16 mouse cellular contexts compared by ENCODE assay signal in genomic region chr10:117436308-117436874, GRCm38 (mm10). TPM values are rescaled to one million over a fixed set of nuclear protein-coding genes. Genes with fewer than 3 reads are reported as not detected.
DNase-seq lines count a peak whose midpoint lies in the region; ATAC-seq and TF ChIP-seq lines count a peak whose summit lies in the region.
"Had no signal": no experiment of that assay in that cellular context is flagged by ENCODE, and none has a peak within 500 bp of the region (broad histone marks: within the 10 kb centered on the region; RNA-seq: fewer than 3 reads in every experiment).

No protein-coding gene starts in this region.

- H3K27ac ChIP-seq in embryonic facial prominence, embryonic 12.5 days, result no peak overlapping the region
- no peak overlapping the region for H3K27ac ChIP-seq in embryonic facial prominence, embryonic 10.5 days (replicated peaks)
- no peak overlapping the region for H3K27ac ChIP-seq in kidney, postnatal 0 days
- H3K27ac ChIP-seq in limb, embryonic 12.5 days, result peak overlapping the region; percentile 57; the same call in 1 of the 2 replicates
- H3K27ac ChIP-seq: embryonic facial prominence, embryonic 15.5 days; hindbrain, embryonic 13.5 days; liver, embryonic 13.5 days; macrophage had no signal

- H3K9ac ChIP-seq in embryonic facial prominence, embryonic 12.5 days, result no peak overlapping the region
- H3K9ac ChIP-seq in kidney, postnatal 0 days (ENCODE audit: low read depth, low read length), result no peak overlapping the region
- no peak overlapping the region for H3K9ac ChIP-seq in limb, embryonic 12.5 days (replicated peaks)
- H3K9ac ChIP-seq: embryonic facial prominence, embryonic 15.5 days; heart, embryonic 12.5 days; liver, embryonic 13.5 days had no signal

- H3K4me3 ChIP-seq in embryonic facial prominence, embryonic 12.5 days, result no peak overlapping the region
- no peak overlapping the region for H3K4me3 ChIP-seq in embryonic facial prominence, embryonic 10.5 days
- H3K4me3 ChIP-seq in kidney, postnatal 0 days (replicated peaks; ENCODE audit: low read depth, low read length), result no peak overlapping the region
- no peak overlapping the region for H3K4me3 ChIP-seq in limb, embryonic 12.5 days (replicated peaks)
- H3K4me3 ChIP-seq: heart, embryonic 12.5 days; liver, embryonic 13.5 days had no signal

- H3K9me3 ChIP-seq in embryonic facial prominence, embryonic 12.5 days, result peaks cover 5% of the 10 kb centered on the region; the same call in 1 of the 2 replicates
- peaks cover 4% of the 10 kb centered on the region for H3K9me3 ChIP-seq in embryonic facial prominence, embryonic 10.5 days
- H3K9me3 ChIP-seq in kidney, postnatal 0 days (replicated peaks; ENCODE audit: low read length), result no peaks in the 10 kb centered on the region
- peaks cover 9% of the 10 kb centered on the region; the same call in 1 of the 2 replicates for H3K9me3 ChIP-seq in limb, embryonic 12.5 days
- H3K9me3 ChIP-seq: embryonic facial prominence, embryonic 15.5 days; heart, embryonic 12.5 days; hindbrain, embryonic 13.5 days; liver, embryonic 13.5 days had no signal

- H3K27me3 ChIP-seq in embryonic facial prominence, embryonic 12.5 days, result no peaks in the 10 kb centered on the region
- H3K27me3 ChIP-seq in embryonic facial prominence, embryonic 10.5 days (replicated peaks; ENCODE audit: low read depth, poor library complexity, severe bottlenecking), result peaks cover 32% of the 10 kb centered on the region
- no peaks in the 10 kb centered on the region for H3K27me3 ChIP-seq in kidney, postnatal 0 days (ENCODE audit: insufficient read depth, low read length)
- peaks cover 20% of the 10 kb centered on the region for H3K27me3 ChIP-seq in limb, embryonic 12.5 days
- H3K27me3 ChIP-seq: liver, embryonic 13.5 days had no signal

- no peak for ATAC-seq in embryonic facial prominence, embryonic 12.5 days (ENCODE audit: insufficient number of reproducible peaks, insufficient read depth, low FRiP score, low TSS enrichment)
- ATAC-seq in kidney, postnatal 0 days (replicated peaks; ENCODE audit: low FRiP score, low read depth), result no peak
- no peak for ATAC-seq in limb, embryonic 12.5 days (ENCODE audit: insufficient number of reproducible peaks, insufficient read depth, low FRiP score, low TSS enrichment, low read depth)
- ATAC-seq: inflammation-experienced regulatory T-cells, adult 6 months had no signal

- H3K4me1 ChIP-seq in embryonic facial prominence, embryonic 12.5 days, result 0 out of 2 replicates have a peak, but pooled peaks cover 12% of the 10 kb centered on the region
- H3K4me1 ChIP-seq in embryonic facial prominence, embryonic 10.5 days, result peaks cover 34% of the 10 kb centered on the region
- peaks cover 8% of the 10 kb centered on the region; the same call in 1 of the 2 replicates for H3K4me1 ChIP-seq in kidney, postnatal 0 days (replicated peaks; ENCODE audit: insufficient read depth, low read length)
- peaks cover 31% of the 10 kb centered on the region for H3K4me1 ChIP-seq in limb, embryonic 12.5 days (replicated peaks)

- no peak for TF ChIP-seq CTCF in kidney, postnatal 0 days (IDR thresholded peaks at IDR 0.05; ENCODE audit: low read depth)

- H3K36me3 ChIP-seq in embryonic facial prominence, embryonic 12.5 days, result no peaks in the 10 kb centered on the region
- no peaks in the 10 kb centered on the region for H3K36me3 ChIP-seq in embryonic facial prominence, embryonic 10.5 days (replicated peaks)
- no peaks in the 10 kb centered on the region for H3K36me3 ChIP-seq in kidney, postnatal 0 days (ENCODE audit: insufficient read depth, low read length)
- H3K36me3 ChIP-seq in limb, embryonic 12.5 days, result no peaks in the 10 kb centered on the region
- H3K36me3 ChIP-seq: embryonic facial prominence, embryonic 15.5 days; heart, embryonic 12.5 days; hindbrain, embryonic 13.5 days; liver, embryonic 13.5 days had no signal

- 61% methylated on average over 8 of the region's 8 CpGs for WGBS in embryonic facial prominence, embryonic 12.5 days
- 58% methylated on average over 8 of the region's 8 CpGs for WGBS in embryonic facial prominence, embryonic 10.5 days
- WGBS in kidney, postnatal 0 days, result 59% methylated on average over 8 of the region's 8 CpGs
- 60% methylated on average over 7 of the region's 8 CpGs for WGBS in limb, embryonic 12.5 days

- H3K4me2 ChIP-seq in embryonic facial prominence, embryonic 12.5 days (replicated peaks), result peak overlapping the region; percentile 19
- peak overlapping the region; percentile 45; the same call in 1 of the 2 replicates for H3K4me2 ChIP-seq in kidney, postnatal 0 days (ENCODE audit: low read length)
- H3K4me2 ChIP-seq in limb, embryonic 12.5 days, result peak overlapping the region; percentile 43
- H3K4me2 ChIP-seq: midbrain, embryonic 11.5 days had no signal

- no peak for DNase-seq in embryonic facial prominence, embryonic 10.5 days (ENCODE audit: low spot score)
- no peak for DNase-seq in kidney, postnatal 0 days (ENCODE audit: low spot score)
- no peak for DNase-seq in kidney, postnatal 10 days
- peak; percentile 25 for DNase-seq in A20 (ENCODE audit: low read depth, low spot score)
- DNase-seq in spleen, postnatal 10 days (ENCODE audit: low spot score in 2 of 2), result no peak
- no peak for DNase-seq in cerebellum, postnatal 14 days
- DNase-seq: adrenal gland, adult 8-10 months; liver, embryonic 13.5 days had no signal

RNA-seq across cellular contexts. Expression of gene Cpsf6, which starts 56.6 kb away (rescaled TPM):
- 210 and 213 TPM in 2 replicates for polyA plus RNA-seq in embryonic facial prominence, embryonic 12.5 days (2016; fragmentation: Nextera tagmentation; extraction: Ambion mirVana)
- polyA plus RNA-seq in embryonic facial prominence, embryonic 10.5 days (2016; fragmentation: Nextera tagmentation; extraction: Ambion mirVana), result 223 and 230 TPM in 2 replicates
- polyA plus RNA-seq in kidney, postnatal 0 days (2015; fragmentation: Nextera tagmentation; extraction: Ambion mirVana), result 111 and 120 TPM in 2 replicates
- 231 and 234 TPM in 2 replicates for polyA plus RNA-seq in limb, embryonic 12.5 days (2016; fragmentation: Nextera tagmentation; extraction: Ambion mirVana)
